In the genomic region with DNA sequence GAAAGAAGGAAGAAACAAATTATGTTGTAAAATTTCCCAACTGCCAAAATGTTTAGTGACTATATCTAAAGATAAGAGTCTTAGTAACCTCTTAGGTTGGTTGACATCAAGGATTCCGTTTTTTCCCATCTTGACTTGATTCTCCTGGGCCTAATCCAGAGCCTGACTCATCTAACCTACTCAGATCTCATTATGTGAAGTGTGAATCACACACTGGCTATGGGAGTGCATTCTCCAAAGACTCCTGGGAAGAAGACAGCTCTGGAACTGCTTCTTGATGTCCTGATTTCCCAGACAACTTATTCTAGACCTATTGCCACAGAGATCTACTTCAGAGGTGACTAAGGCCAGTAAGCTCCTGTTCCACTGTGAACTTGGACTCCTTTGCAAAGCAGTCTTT, we compare ENCODE assay signal across 17 mouse cellular contexts. TPM values are rescaled to one million over a fixed set of nuclear protein-coding genes. Genes with fewer than 3 reads are reported as not detected.
"Had no signal": no experiment of that assay in that cellular context is flagged by ENCODE, and none has a peak within 500 bp of the region (broad histone marks: within the 10 kb centered on the region; RNA-seq: fewer than 3 reads in every experiment).

No protein-coding gene starts in this region.

- DNase-seq: kidney, adult 11 months; kidney, adult 9 months; kidney, postnatal 36 days; layer of hippocampus, adult 9-11 months; lung, embryonic 14.5 days; lung, postnatal 10 days; lung, postnatal 4 days; midbrain, embryonic 14.5 days; thymus, postnatal 36 days had no signal

- H3K36me3 ChIP-seq: limb, embryonic 15.5 days; liver, embryonic 12.5 days; midbrain, embryonic 10.5 days; stomach, embryonic 15.5 days had no signal

- H3K27me3 ChIP-seq: limb, embryonic 15.5 days; liver, embryonic 12.5 days; stomach, embryonic 15.5 days had no signal

- H3K4me3 ChIP-seq: limb, embryonic 15.5 days; liver, embryonic 12.5 days; midbrain, embryonic 10.5 days; myocyte; stomach, embryonic 15.5 days had no signal

RNA-seq across cellular contexts. Expression of a gene that starts 43.2 kb away (rescaled TPM):
- total RNA-seq: megakaryocyte, adult 5-6 weeks had no signal
- polyA plus RNA-seq: liver, embryonic 12.5 days; liver, embryonic 16.5 days; lung, embryonic 14.5 days; myocyte; spleen, adult 2 months had no signal
